Mouse (Mus musculus) embryonic stem cell, embryonic (primary cell): ENCODE measurements around the gene Pou5f1.

Experiments used
- CTCF ChIA-PET, 4 experiments: fragments of 300-600 bp in 2 of 4; fragments of 350-600 bp in 2 of 4; sonication (Branson Sonifier 250); formaldehyde crosslinking; loops; one replicate each; lab custom pipeline; 2022; ENCODE audit warnings: inconsistent platforms in 2 of 4; lab: Charles Lee
- POLR2A ChIA-PET, 4 experiments: fragments of 300-600 bp in 2 of 4; fragments of 350-600 bp in 2 of 4; sonication (Branson Sonifier 250); formaldehyde crosslinking; loops; one replicate each; lab custom pipeline; 2022; ENCODE audit warnings: antibody characterized with exemption in 4 of 4, inconsistent platforms in 1 of 4; lab: Charles Lee

The Pou5f1 gene

GRCm38 (mm10) chr17:35532360-35532759 lies 26.5 kb downstream of the Pou5f1 start:
- POLR2A ChIA-PET: interaction anchor here in 3 of 4 experiments (0.5 to 1.9 kb wide), 21 partner anchors 11 to 315 kb away, joined by 3 to 17 read pairs (median 4); partner anchors contain the start of genes Cchcr1 (in 3 of the 3), Tcf19 (in 2 of the 3), Cdsn (in 1 of the 3) and Mdc1 (in 1 of the 3)
- CTCF ChIA-PET: interaction anchor here in 2 of 4 experiments (0.6 to 1.7 kb wide), 15 partner anchors 8 to 510 kb away, joined by 3 to 8 read pairs (median 4); no protein-coding TSS in a partner anchor

- CTCF ChIA-PET: interaction anchor here in 2 of 4 experiments (0.6 to 1.7 kb wide), 15 partner anchors 8 to 511 kb away, joined by 3 to 8 read pairs (median 4); no protein-coding TSS in a partner anchor
- POLR2A ChIA-PET: interaction anchor here in 3 of 4 experiments (0.5 to 2.5 kb wide), 23 partner anchors 11 to 315 kb away, joined by 3 to 17 read pairs (median 4); partner anchors contain the start of genes Cchcr1 (in 3 of the 3), Tcf19 (in 2 of the 3), Cdsn (in 1 of the 3) and Mdc1 (in 1 of the 3)
These were observed 27.1 kb downstream of the Pou5f1 start, which contains the start of gene Psors1c2 for GRCm38 (mm10) chr17:35532901-35533300. Psors1c2 (plus strand) TSS chr17:35533201.

- POLR2A ChIA-PET: interaction anchor here in 3 of 4 experiments (0.5 to 2.5 kb wide), 35 partner anchors 8 to 303 kb away, joined by 3 to 17 read pairs (median 5); partner anchors contain the start of genes Cchcr1 (in 2 of the 3), Tcf19 (in 2 of the 3) and Pou5f1 (in 1 of the 3)
These were observed 28.5 kb downstream of the Pou5f1 start for GRCm38 (mm10) chr17:35534343-35534742.

DNA sequence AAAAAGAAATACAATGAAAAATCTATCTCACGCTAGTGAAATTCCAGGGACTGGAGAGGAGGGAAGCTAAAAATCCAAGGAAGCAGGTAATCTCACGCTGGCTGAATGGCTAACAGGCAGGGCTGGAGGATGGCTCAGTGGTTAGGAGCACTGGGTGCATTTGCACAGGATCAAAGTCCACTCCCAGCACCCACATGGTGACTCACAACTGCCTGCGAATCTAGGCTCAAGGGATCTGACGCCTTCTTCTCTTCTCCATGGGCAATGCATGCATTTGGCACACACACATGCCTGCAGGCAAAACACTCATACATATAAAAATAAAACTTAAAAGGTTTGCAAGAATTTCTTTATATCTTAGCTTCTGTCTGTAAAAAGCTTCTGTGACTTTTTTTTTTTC lies 31.6 kb downstream of the Pou5f1 start:
- ChIA-PET POLR2A (interaction anchor here in 1 of 4 experiments (3.3 kb wide), 1 partner anchor 22 kb away, joined by 9 read pairs; no protein-coding TSS in a partner anchor), CTCF (interaction anchor here in 2 of 4 experiments (0.7 to 1.1 kb wide), 2 partner anchors 23 to 40 kb away, joined by 3 to 4 read pairs; no protein-coding TSS in a partner anchor)

More at GRCm38 (mm10) chr17:35534343-35534742, 28.5 kb downstream of the Pou5f1 start:
- CTCF ChIA-PET: interaction anchor here (0.6 to 2.9 kb wide), 75 partner anchors 8 to 1572 kb away, joined by 3 to 51 read pairs (median 5); partner anchors contain the start of genes Cchcr1 (in 2 of the 4), 2300002M23Rik (in 1 of the 4), Cdsn (in 1 of the 4) and Pou5f1 (in 1 of the 4)

DNA sequence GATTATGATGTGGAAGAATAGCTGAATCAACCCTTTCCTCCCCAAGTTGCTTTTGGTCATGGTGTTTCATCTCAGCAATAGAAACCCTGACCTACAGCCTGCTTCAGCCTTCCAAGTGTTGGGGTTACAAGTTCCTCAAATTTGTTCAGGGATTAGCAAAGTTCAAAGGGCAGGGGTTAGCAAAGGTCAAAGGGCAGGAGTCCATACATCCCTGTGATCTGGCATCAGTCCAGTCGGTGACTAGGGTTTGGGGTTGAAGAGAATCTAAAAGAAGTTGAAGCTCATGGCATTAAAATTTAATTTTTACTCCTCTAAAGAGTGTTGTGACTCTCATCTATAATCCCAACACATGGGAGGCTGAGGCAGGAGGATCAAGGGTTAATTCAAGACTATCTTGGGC lies 32.7 kb downstream of the Pou5f1 start:
- POLR2A ChIA-PET: interaction anchor here in 2 of 4 experiments (1.0 to 3.3 kb wide), 9 partner anchors 7 to 49 kb away, joined by 3 to 9 read pairs (median 5); no protein-coding TSS in a partner anchor
- CTCF ChIA-PET: interaction anchor here in 1 of 4 experiments (1.1 to 1.6 kb wide), 3 partner anchors 10 to 54 kb away, joined by 4 to 5 read pairs (median 5); no protein-coding TSS in a partner anchor

DNA sequence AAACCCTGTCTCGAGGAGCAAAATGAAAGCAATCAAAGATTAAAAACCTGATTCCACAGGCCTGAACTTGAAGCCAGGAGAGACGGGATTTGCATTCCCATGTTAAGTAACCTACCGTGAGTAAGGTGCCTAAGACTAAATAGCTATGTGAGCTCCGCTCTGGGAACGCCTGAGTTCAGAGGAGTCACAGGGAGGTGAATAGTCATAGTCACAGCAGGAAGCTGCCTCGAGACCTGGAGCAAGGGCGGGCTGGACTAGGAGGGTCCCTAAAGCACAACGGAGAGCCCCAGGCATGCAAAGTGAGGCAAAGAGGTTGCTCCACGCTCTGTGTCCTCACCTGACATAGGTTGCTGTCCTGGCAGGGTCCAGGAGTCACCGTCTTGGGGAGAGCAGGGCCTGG lies 33.7 kb downstream of the Pou5f1 start:
- ChIA-PET POLR2A (interaction anchor here (0.5 to 3.3 kb wide), 18 partner anchors 8 to 201 kb away, joined by 3 to 9 read pairs (median 4); no protein-coding TSS in a partner anchor), CTCF (interaction anchor here in 3 of 4 experiments (0.6 to 1.6 kb wide), 9 partner anchors 9 to 225 kb away, joined by 3 to 5 read pairs (median 4); no protein-coding TSS in a partner anchor)

- CTCF ChIA-PET: interaction anchor here (0.6 to 3.5 kb wide), 43 partner anchors 8 to 731 kb away, joined by 3 to 84 read pairs (median 4); partner anchors contain the start of genes Cchcr1 (in 1 of the 4), Cdsn (in 1 of the 4), Mdc1 (in 1 of the 4) and Pou5f1 (in 1 of the 4)
- POLR2A ChIA-PET: interaction anchor here (0.5 to 3.1 kb wide), 35 partner anchors 8 to 379 kb away, joined by 3 to 20 read pairs (median 6); partner anchors contain the start of genes Cchcr1 (in 1 of the 4), Ier3 (in 1 of the 4), Pou5f1 (in 1 of the 4) and Psors1c2 (in 1 of the 4)
These were observed 37.1 kb downstream of the Pou5f1 start for GRCm38 (mm10) chr17:35542761-35543411.

GRCm38 (mm10) chr17:35543412-35543861 lies 37.6 kb downstream of the Pou5f1 start:
- POLR2A ChIA-PET: interaction anchor here (0.5 to 3.1 kb wide), 44 partner anchors 9 to 375 kb away, joined by 3 to 20 read pairs (median 5); partner anchors contain the start of genes Cchcr1 (in 1 of the 4), Ier3 (in 1 of the 4), Pou5f1 (in 1 of the 4) and Psors1c2 (in 1 of the 4)
- CTCF ChIA-PET: interaction anchor here (0.6 to 3.5 kb wide), 36 partner anchors 8 to 1987 kb away, joined by 3 to 84 read pairs (median 4); partner anchors contain the start of genes Cchcr1 (in 1 of the 4), Mdc1 (in 1 of the 4) and Psors1c2 (in 1 of the 4)

GRCm38 (mm10) chr17:35544001-35544400 lies 38.2 kb downstream of the Pou5f1 start:
- CTCF ChIA-PET: interaction anchor here (0.6 to 3.5 kb wide), 50 partner anchors 9 to 1988 kb away, joined by 3 to 84 read pairs (median 4); partner anchors contain the start of genes Cchcr1 (in 1 of the 4), Mdc1 (in 1 of the 4) and Psors1c2 (in 1 of the 4)
- POLR2A ChIA-PET: interaction anchor here in 3 of 4 experiments (0.6 to 3.1 kb wide), 41 partner anchors 9 to 350 kb away, joined by 3 to 20 read pairs (median 5); partner anchors contain the start of genes Cchcr1 (in 1 of the 3), Ier3 (in 1 of the 3), Pou5f1 (in 1 of the 3) and Psors1c2 (in 1 of the 3)

DNA sequence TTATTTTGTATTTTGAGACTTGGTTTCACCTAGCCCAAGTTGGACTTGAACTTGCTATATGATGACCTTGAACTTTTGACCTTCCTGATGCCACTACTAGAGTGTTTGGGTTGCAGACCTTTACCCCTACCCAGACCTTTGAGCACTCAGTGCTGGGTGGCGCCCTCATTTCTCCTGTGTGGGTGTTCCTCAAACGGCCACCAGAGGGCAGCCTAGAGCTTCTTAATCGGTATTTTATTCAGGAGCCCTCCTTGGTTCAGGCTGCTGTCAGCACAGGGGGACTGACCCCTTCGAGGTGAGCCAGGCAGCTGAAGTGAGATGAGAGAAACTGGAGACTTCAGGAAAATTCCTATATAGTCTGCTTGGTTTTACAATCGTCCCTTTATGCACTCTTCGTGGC lies 38.9 kb downstream of the Pou5f1 start:
- CTCF ChIA-PET: interaction anchor here (0.6 to 3.5 kb wide), 44 partner anchors 10 to 329 kb away, joined by 3 to 84 read pairs (median 4); partner anchors contain the start of gene Psors1c2 (in 1 of the 4)
- POLR2A ChIA-PET: interaction anchor here in 2 of 4 experiments (0.7 to 3.1 kb wide), 26 partner anchors 10 to 71 kb away, joined by 3 to 20 read pairs (median 6); partner anchors contain the start of genes Pou5f1 (in 1 of the 2) and Psors1c2 (in 1 of the 2)

- ChIA-PET POLR2A (interaction anchor here in 3 of 4 experiments (0.6 to 3.0 kb wide), 16 partner anchors 8 to 151 kb away, joined by 3 to 11 read pairs (median 5); partner anchors contain the start of genes Cchcr1 (in 1 of the 3) and Tcf19 (in 1 of the 3)), CTCF (interaction anchor here in 2 of 4 experiments (0.9 to 3.6 kb wide), 9 partner anchors 11 to 82 kb away, joined by 3 to 36 read pairs (median 5); no protein-coding TSS in a partner anchor)
These were observed 41.6 kb downstream of the Pou5f1 start for GRCm38 (mm10) chr17:35547465-35547864.

GRCm38 (mm10) chr17:35548636-35549035 lies 42.8 kb downstream of the Pou5f1 start:
- ChIA-PET POLR2A (interaction anchor here in 3 of 4 experiments (0.6 to 3.0 kb wide), 19 partner anchors 9 to 69 kb away, joined by 3 to 17 read pairs (median 5); partner anchors contain the start of genes Cchcr1 (in 1 of the 3) and Tcf19 (in 1 of the 3)), CTCF (interaction anchor here in 3 of 4 experiments (0.8 to 4.6 kb wide), 17 partner anchors 9 to 189 kb away, joined by 3 to 36 read pairs (median 4); no protein-coding TSS in a partner anchor)

DNA sequence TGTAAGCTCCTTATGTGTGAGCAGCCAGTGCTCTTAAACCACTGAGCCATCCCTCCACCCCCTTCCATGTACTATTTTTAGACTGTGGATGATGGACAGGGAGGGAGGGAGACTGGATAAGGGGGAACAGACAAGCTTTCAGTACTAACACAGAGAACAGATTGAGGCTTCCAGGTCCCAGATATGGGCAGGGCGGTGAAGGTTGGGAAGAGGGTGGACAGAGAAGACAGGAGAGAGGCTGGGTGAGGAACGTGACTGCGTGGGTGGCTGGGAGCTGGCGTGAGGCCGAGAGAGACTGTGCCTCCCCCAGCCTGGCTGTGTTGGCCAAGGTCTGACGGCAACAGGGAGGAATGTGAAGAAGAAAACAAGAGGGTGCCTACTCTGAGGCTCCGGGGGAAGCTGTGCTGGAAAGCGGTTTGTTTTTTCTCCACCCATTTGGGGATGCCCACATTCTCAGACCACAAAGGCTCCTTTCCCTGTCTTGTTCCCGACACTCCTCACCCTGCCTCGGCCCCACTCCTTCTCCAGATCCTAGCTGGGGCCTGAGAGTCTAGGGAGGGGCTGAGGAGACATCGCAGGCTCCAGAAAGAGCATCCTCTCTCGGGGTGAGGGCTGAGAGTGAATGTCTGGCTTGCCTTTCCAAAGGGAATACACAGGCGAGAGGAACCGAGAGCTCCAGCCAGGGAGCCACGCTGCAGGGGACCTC lies 43.8 kb downstream of the Pou5f1 start:
- CTCF ChIA-PET: interaction anchor here (0.7 to 4.6 kb wide), 24 partner anchors 9 to 188 kb away, joined by 3 to 36 read pairs (median 4); partner anchors contain the start of genes Cchcr1 (in 1 of the 4) and Tcf19 (in 1 of the 4)

DNA sequence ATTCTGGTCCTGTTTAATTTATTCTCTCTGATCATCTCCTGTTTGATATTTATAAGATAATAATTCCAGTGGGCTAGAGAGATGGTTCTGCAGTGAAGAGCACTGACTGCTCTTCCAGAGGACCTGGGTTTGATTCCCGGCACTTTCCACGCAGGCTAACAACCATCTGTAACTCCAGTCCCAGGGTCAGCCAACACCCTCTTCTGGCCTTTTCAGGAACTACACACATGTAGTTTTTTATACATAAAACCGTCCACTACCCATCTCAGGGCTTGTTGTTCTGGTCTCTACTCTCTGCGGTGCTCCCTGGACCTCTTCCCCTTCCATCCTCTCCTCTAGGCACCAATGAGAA lies 44.3 kb downstream of the Pou5f1 start:
- ChIA-PET CTCF (interaction anchor here in 3 of 4 experiments (0.6 to 4.6 kb wide), 21 partner anchors 8 to 187 kb away, joined by 3 to 36 read pairs (median 5); partner anchors contain the start of genes Cchcr1 (in 1 of the 3) and Tcf19 (in 1 of the 3)), POLR2A (interaction anchor here in 2 of 4 experiments (0.6 to 3.0 kb wide), 16 partner anchors 8 to 292 kb away, joined by 3 to 17 read pairs (median 3); partner anchors contain the start of genes Mdc1 (in 1 of the 2) and Psors1c2 (in 1 of the 2))

More for the DNA sequence above, 43.8 kb downstream of the Pou5f1 start:
- POLR2A ChIA-PET: interaction anchor here in 2 of 4 experiments (0.5 to 3.0 kb wide), 22 partner anchors 8 to 937 kb away, joined by 3 to 17 read pairs (median 3); partner anchors contain the start of genes Cchcr1 (in 1 of the 2), Mdc1 (in 1 of the 2), Psors1c2 (in 1 of the 2) and Tcf19 (in 1 of the 2)

DNA sequence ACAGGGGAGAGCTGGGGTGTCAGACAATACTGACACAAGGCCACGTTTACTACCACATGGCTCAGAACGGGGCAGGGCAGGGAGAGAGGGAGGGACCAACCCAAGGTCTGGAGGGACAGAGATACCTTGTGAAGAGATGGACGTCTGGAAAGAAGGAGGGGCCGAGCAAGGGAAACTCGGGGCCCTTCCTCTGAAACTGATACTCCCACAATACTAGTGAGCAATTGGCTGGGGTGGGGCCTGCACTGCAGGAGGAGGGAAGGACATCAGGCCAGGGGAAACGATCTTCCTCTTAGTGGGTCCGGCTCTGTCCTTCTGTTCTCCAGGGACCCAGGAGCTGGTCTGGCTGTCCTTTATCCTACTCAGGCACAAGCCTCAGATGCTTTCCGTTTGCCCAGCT lies 45.1 kb downstream of the Pou5f1 start:
- POLR2A ChIA-PET: interaction anchor here in 2 of 4 experiments (0.8 to 2.3 kb wide), 8 partner anchors 7 to 291 kb away, joined by 3 to 8 read pairs (median 3); partner anchors contain the start of genes Mdc1 (in 1 of the 2) and Psors1c2 (in 1 of the 2)
- CTCF ChIA-PET: interaction anchor here (0.5 to 4.6 kb wide), 17 partner anchors 7 to 186 kb away, joined by 3 to 36 read pairs (median 5); partner anchors contain the start of genes Cchcr1 (in 1 of the 4) and Tcf19 (in 1 of the 4)
